Mouse (Mus musculus) myocyte (in vitro differentiated cells): ENCODE data around the gene Fcgr4.

ENCODE experiments used
- POLR2A ChIP-seq: IDR thresholded peaks from one replicate; pipeline ENCODE4 v1.6.1; 2011; ENCODE audit warnings: low read depth, mild to moderate bottlenecking, control low read depth, moderate library complexity; ENCODE audit not compliant: insufficient read length
- POLR2AphosphoS2 ChIP-seq: IDR thresholded peaks from one replicate; pipeline ENCODE4 v1.6.1; 2011; ENCODE audit warnings: low read depth, control low read depth; ENCODE audit not compliant: insufficient read length
- TCF12 ChIP-seq: IDR thresholded peaks from one replicate; pipeline ENCODE4 v1.6.1; 2011; ENCODE audit warnings: mild to moderate bottlenecking, control low read depth; ENCODE audit not compliant: poor library complexity, insufficient read depth, severe bottlenecking
- USF1 ChIP-seq: IDR thresholded peaks from one replicate; pipeline ENCODE4 v1.6.1; 2011; ENCODE audit warnings: low read depth, mild to moderate bottlenecking, control low read depth, moderate library complexity

- no peak for TF ChIP-seq POLR2A
- no peak for TF ChIP-seq TCF12
- no peak for TF ChIP-seq USF1
- TF ChIP-seq POLR2AphosphoS2, result no peak
Observed at GRCm38 (mm10) chr1:171043594-171044153, 25.0 kb downstream of the Fcgr4 start.
